Mouse (Mus musculus) brain, embryonic 14.5 days (tissue): ENCODE results near the gene Eif2ak4. TPM values are rescaled to one million over a fixed set of nuclear protein-coding genes. Genes with fewer than 3 reads are reported as not detected.

ENCODE experiments used
- DNase-seq: peaks from one replicate; pipeline ENCODE4 v3.0.0-alpha.2; 2011; ENCODE audit warnings: low read depth
- CTCF ChIP-seq: fragments of 200-500 bp; IDR thresholded peaks from 2 replicates; pipeline ENCODE4 v1.5.1; 2012; ENCODE audit warnings: inconsistent platforms, mild to moderate bottlenecking, moderate library complexity, borderline replicate concordance; ENCODE audit not compliant: insufficient read depth, insufficient read length; ENCODE audit errors: extremely low read depth
- POLR2A ChIP-seq: fragments of 200-500 bp; IDR thresholded peaks from 2 replicates; pipeline ENCODE4 v1.6.1; 2012; ENCODE audit warnings: mild to moderate bottlenecking, inconsistent platforms, borderline replicate concordance; ENCODE audit not compliant: poor library complexity, insufficient read depth, insufficient read length, severe bottlenecking; ENCODE audit errors: extremely low read depth
- polyA plus RNA-seq: library from polyadenylated mRNA; depleted of rRNA; stranded (reverse); fragments of >200 nt; gene quantifications from 2 replicates; pipeline ENCODE4 v1.2.3, GENCODE M21; 2012

The Eif2ak4 gene
- polyA plus RNA-seq, 1 experiment: 19.1 TPM

DNA sequence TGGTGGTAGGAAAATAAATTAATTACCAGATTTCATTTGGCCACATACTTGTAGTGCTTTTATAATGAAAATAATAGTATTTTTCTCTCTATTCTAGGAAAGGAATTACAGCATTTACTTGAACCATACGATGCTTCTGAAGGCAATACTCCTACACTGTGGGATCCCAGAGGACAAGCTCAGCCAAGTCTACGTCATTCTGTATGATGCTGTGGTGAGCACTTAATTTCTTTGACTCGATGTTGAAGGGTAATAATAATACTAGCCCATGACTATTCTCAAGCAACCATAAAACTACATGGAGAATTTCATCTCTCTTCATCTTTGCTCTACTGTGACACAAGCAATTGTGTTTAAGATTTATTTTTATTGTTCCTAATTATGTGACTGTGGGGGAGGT, 68.6 kb downstream of the Eif2ak4 start:
- no peak for DNase-seq
- no peak for TF ChIP-seq POLR2A
- no peak for TF ChIP-seq CTCF

DNA sequence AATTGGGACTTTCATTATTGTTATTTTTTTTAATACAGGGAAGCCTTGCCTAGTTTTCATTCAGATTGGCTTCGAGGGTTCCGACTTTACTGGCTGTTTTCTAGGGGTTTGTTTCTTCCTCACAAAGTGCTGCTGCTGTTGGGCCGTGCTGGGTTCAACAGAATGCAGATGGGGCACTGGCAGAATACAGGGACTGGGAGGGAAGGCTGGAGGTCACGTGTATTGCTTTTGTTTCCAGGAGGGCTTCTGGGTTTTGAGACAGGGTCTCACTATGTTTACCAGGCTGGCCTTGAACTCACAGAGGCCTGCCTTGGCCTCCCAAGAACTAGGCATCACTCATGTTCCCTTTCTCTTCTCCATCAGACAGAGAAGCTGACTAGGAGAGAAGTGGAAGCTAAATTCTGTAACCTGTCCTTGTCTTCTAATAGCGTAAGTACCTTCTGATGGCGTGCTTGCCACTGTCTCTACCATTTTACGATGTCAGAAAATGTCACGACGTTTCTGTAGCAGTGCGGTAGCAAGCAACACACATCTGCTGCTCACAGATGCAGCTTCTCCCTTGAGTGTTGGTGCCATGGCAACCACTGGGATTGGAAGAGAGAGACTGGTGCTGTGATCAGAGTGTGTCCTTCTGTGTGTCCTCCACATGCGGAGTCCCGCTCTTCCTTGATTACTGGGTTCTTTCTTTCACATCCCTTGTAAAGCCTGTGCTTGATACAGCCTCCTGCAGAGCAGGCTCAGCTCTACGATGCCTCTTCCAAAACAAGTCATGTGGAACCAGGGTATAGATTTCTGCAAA, 69.2 kb downstream of the Eif2ak4 start:
- peak; percentile 90 for DNase-seq
- TF ChIP-seq POLR2A (no peak), CTCF (no peak)

DNA sequence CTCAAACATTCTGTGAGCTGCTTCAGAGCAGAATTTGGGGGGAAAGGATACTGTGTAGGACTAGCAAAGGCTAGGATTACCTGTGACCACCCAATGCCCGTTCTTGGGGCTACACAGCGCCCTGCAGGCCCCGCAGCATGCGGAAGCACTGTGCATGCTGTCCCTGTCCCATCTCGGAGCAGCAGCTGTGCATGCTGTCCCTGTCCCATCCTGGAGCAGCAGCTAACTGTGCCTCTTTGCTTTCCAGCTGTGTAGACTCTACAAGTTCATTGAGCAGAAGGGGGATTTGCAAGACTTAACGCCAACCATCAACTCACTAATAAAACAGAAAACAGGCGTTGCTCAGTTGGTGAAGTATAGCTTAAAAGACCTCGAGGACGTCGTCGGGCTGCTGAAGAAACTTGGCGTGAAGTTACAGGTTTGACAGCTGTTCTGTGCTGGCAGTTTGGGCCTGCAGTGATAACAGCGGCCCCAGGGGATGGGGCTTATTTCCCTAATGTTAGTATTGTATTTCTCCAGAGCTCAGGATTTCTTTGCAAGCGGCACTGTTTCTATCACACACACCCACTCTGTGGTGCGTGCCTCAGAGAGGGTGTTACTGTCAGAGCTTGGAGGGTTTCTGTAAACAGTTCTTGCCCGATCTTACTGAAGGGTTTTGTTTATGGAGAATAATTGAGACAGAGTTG, 73.2 kb downstream of the Eif2ak4 start:
- TF ChIP-seq POLR2A (no peak), CTCF (no peak)
- no peak for DNase-seq

DNA sequence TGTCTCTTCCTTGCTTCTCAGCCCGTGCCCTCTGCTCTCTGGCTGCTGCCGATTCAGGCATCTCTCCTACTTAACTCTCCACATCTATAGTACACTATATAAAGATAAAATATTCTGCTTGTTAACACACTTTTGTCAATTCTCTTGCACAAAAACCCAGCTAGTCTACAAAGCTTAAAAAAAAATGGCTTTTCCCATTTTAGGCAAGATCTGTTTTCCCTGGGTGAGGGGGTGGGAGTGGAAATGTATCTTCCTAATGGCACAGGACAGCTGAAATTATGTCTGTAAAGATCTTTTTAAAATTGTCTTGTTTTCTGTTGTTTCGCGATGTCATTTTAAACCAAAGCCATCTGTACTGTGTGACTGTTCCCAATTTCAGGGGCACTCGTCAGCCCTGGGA, 75.1 kb downstream of the Eif2ak4 start:
- DNase-seq: no peak
- TF ChIP-seq POLR2A (no peak), CTCF (no peak)

DNA sequence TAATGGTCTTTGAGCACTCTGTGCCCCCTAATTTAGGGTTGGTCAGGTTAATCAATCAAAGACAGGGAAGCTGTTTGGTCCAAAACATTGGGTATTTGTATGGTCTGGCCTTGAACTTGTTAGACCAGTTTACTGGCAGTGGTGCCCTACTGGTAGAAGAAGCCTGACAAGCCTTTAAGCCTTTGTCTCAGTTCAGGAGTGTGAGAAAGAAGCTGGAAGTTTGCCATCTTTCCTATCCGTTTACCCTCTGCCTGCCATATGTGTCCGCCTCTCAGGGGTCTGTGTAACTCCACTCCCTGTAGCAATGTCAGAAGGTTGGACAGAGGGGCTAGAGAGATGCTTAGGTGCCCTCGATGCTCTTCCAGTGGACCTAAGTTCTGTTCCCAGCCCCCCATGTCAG, 76.0 kb downstream of the Eif2ak4 start:
- TF ChIP-seq CTCF (no peak), POLR2A (no peak)
- no peak for DNase-seq

DNA sequence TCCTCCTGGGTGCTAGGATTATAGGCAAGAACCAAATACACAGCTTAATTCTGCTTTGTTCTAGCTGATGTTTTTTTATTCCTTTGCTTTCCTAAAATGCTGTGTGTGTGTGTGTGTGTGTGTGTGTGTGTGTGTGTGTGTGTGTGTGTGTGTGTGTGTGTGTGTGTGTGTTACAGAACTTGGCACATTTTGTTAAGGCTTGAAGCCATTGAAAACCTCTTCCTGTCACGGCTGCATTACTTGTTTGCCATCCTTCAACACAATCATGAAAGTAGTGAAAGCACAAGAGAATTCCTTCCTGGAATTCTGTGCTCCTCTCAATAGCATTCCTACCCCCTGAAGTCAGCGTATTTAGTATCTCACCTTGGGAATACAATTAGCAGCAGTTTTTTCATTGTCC, 77.5 kb downstream of the Eif2ak4 start:
- DNase-seq: no peak

DNA sequence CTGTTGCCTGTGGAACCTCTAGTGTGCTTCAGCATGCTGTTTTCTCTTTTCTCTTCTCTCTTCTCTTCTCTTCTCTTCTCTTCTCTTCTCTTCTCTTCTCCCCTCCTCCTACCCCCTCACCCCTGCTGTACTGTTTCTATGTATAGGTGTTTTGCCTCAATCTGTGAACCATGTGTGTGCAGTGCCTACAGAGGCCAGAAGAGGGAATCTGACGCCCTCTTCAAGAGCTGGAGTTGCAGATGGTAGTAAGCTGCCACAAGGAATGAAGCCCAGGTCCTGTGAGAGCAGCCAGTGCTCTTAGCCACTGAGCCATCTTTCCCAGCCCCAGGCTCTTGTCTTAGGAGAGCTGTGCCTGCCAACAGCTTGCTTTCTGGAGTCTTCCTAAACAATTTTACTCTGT, 78.2 kb downstream of the Eif2ak4 start:
- no peak for DNase-seq

More for the DNA sequence above, 77.5 kb downstream of the Eif2ak4 start:
- TF ChIP-seq CTCF (no peak), POLR2A (no peak)

DNA sequence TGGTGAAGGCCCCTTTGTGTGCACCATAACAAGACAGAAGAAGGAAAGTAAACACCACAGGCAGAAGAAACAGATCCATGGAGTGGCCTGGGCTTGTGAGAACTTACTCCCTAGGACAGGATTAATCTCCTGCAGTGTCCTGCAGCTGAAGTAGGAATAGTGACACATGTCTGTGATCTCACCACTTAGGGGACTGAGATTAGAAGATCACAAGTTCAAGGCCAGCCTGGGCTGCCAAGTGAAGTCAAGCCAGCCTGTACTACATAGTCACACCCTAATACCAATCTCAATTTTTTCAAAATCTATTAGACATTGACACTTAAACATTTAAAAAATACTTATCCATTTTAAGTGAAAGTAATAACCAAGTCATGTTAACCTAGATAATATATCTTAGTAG, 79.9 kb downstream of the Eif2ak4 start:
- TF ChIP-seq POLR2A (no peak), CTCF (no peak)
- no peak for DNase-seq

More for the DNA sequence above, 78.2 kb downstream of the Eif2ak4 start:
- TF ChIP-seq CTCF (peak; percentile 11; the same call in 1 of the 2 replicates), POLR2A (no peak)

DNA sequence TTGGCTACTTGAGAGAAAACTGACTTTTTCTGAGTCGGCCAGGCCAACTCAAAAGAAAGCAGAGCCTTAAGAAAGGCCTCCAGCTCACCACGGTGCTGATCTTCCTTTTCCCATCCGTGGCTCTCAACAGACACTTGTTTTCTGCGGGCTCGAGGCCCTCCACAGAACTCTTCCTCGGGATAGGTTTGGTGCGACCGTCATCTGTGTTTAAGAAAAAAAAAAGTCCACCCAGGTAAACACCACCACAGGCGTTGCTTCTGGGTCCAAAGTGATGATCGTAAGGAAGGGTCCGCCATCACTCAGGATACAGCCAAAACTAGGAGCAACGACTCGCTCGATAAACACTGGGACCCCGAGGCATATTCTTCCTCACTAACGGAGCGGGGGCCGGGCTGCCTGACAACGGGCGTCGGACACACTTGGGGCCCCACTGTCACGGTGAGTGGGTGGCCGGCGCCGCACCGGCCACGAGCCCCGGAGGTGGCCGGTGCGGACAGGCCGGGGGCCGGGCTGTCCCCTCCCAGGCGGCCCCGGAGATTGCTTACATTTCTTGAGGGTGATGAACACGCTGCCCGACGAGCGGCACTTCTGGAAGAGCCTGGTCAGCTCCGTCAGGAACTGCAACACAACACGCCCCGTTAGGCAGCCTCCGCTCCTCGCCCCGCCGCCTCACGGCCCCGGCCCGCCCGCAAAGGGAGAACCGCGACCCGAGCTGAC, 90.6 kb downstream of the Eif2ak4 start:
- no peak for TF ChIP-seq CTCF
- no peak for TF ChIP-seq POLR2A
- no peak for DNase-seq

DNA sequence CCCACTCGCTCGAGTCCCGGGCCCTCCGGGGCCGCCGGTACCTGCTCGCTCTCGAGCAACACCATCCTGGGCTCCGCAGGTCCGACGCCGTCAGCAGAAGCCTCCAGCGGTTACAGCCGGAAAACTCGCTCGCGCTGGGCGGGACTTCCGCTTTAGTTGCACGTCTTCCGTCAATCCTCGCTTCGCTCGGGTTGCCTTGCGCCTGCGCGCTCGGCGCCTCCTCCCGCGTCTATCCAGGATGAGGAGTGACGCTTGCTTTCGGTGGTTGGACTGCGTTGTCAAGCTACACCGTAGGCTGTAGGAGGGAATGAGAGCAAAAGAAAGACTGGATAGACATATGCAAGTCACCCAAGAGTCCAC, 91.1 kb downstream of the Eif2ak4 start, which contains the start of gene Srp14:
Gene Srp14, minus strand, starts transcription at position 162 of the 360 bp plus-strand sequence.
- TF ChIP-seq POLR2A (peak; percentile 67; the same call in 1 of the 2 replicates), CTCF (no peak)
- peak; percentile 99 for DNase-seq

DNA sequence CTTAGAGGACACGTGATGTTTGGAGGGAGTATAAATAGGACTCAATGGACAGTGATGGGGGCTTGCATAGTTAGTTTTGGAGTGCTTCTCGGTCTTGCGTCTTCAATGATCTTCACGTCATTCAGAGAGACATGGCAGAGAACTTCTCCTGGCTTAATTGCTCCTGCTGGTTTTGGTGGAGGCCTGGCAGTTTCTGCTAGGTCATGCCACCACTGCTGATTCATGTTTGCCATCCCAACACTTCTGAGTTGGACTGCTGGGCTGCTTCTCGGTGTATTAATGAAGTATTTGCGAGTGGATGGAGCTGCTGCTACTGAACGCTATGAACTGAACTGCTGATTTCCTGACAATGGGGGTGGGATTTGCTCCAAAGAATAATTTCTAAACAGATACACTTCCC, 92.5 kb downstream of the Eif2ak4 start:
- TF ChIP-seq CTCF: no peak
- no peak for TF ChIP-seq POLR2A
- no peak for DNase-seq

DNA sequence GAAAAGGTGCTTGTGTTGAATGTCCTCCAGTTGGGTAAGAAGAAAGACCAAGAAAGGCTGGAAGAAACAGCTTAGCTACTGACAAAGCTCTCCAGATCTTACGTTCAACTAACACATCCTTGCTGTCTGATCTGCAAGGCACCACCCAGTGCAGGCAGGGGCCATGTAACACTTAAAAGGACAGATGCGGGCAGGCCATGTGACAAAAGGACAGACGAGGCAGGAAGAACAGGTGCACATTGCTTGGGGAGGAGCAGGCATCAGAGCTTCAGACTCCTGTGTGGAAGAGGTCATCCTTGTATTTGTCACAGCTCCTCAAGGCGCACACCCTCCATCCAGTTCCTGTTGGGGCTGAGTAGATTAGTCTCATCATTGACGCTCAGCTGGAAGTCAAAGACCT, 94.6 kb downstream of the Eif2ak4 start:
- DNase-seq: no peak
- TF ChIP-seq CTCF (no peak), POLR2A (no peak)
